Mouse (Mus musculus): Measurements from ENCODE around the gene Ctsd. TPM values are rescaled to one million over a fixed set of nuclear protein-coding genes. Genes with fewer than 3 reads are reported as not detected.

Ctsd gene
- polyA plus RNA-seq, 1 experiment from 2014 or later, result 163 TPM

- H3K36me3 ChIP-seq (replicated peaks; ENCODE audit: control insufficient read depth, insufficient read depth, low read depth, low read length), result no peaks in the 10 kb centered on the region
These were observed 10.2 kb upstream of the Ctsd start for GRCm38 (mm10) chr7:142398052-142398451.

DNA sequence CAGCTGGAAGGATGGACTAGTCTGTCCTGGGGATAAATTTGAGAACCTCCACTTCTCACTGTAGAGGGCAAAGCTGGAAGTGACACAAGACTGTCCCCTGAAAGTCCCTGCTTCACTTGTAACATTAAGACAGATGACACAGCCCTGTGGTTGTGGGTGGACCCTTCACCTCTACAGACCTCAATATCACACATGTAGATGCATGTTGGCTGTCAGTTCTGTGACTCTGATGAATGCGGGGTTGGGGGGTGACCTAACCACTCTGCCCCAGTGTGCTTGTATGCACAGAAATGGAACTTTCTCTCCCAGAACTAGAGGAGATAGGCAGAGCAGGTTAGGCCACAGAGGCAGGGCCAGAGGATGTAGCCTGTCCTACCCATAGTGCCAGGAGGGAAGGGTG is 8.8 kb upstream of the Ctsd start:
- WGBS, result 90% methylated on average over 1 of the region's 1 CpGs
- Histone ChIP-seq H3K4me3 (ENCODE audit: low read depth, low read length) (no peak overlapping the region), H3K4me2 (ENCODE audit: low read depth, low read length) (no peak overlapping the region), H3K27me3 (ENCODE audit: control insufficient read depth, insufficient read depth, low read length) (no peaks in the 10 kb centered on the region), H3K36me3 (replicated peaks; ENCODE audit: control insufficient read depth, insufficient read depth, low read depth, low read length) (no peaks in the 10 kb centered on the region), H3K9me3 (replicated peaks; ENCODE audit: control insufficient read depth, low read length) (no peaks in the 10 kb centered on the region), H3K9ac (replicated peaks; ENCODE audit: low read length) (no peak overlapping the region), H3K4me1 (ENCODE audit: control insufficient read depth, insufficient read depth, low read length) (no peaks in the 10 kb centered on the region), H3K27ac (replicated peaks; ENCODE audit: low read depth, low read length) (no peak overlapping the region)
- ATAC-seq (replicated peaks; ENCODE audit: insufficient number of reproducible peaks, low FRiP score, low TSS enrichment, low read depth) (no peak), DNase-seq (ENCODE audit: low spot score) (no peak)

More at GRCm38 (mm10) chr7:142398052-142398451, 10.2 kb upstream of the Ctsd start:
- H3K4me2 ChIP-seq (ENCODE audit: low read depth, low read length), result no peak overlapping the region
- no peaks in the 10 kb centered on the region for H3K27me3 ChIP-seq (ENCODE audit: control insufficient read depth, insufficient read depth, low read length)
- H3K9me3 ChIP-seq (replicated peaks; ENCODE audit: control insufficient read depth, low read length), result no peaks in the 10 kb centered on the region
- ATAC-seq (replicated peaks; ENCODE audit: insufficient number of reproducible peaks, low FRiP score, low TSS enrichment, low read depth), result no peak
- no peak overlapping the region for H3K4me3 ChIP-seq (ENCODE audit: low read depth, low read length)
- no peaks in the 10 kb centered on the region for H3K4me1 ChIP-seq (ENCODE audit: control insufficient read depth, insufficient read depth, low read length)
- peak; percentile 1 for DNase-seq (ENCODE audit: low spot score)
- H3K27ac ChIP-seq (replicated peaks; ENCODE audit: low read depth, low read length), result no peak overlapping the region
- H3K9ac ChIP-seq (replicated peaks; ENCODE audit: low read length), result no peak overlapping the region
- WGBS, result 49% methylated on average over 2 of the region's 2 CpGs

- DNase-seq (ENCODE audit: low spot score), result no peak
- no peak overlapping the region for H3K4me2 ChIP-seq (ENCODE audit: low read depth, low read length)
- no peak for ATAC-seq (replicated peaks; ENCODE audit: insufficient number of reproducible peaks, low FRiP score, low TSS enrichment, low read depth)
- no peak overlapping the region for H3K4me3 ChIP-seq (ENCODE audit: low read depth, low read length)
- H3K9ac ChIP-seq (replicated peaks; ENCODE audit: low read length), result no peak overlapping the region
- no peaks in the 10 kb centered on the region for H3K9me3 ChIP-seq (replicated peaks; ENCODE audit: control insufficient read depth, low read length)
- WGBS, result 84% methylated on average over 4 of the region's 4 CpGs
- H3K27me3 ChIP-seq (ENCODE audit: control insufficient read depth, insufficient read depth, low read length), result no peaks in the 10 kb centered on the region
- no peaks in the 10 kb centered on the region for H3K36me3 ChIP-seq (replicated peaks; ENCODE audit: control insufficient read depth, insufficient read depth, low read depth, low read length)
- H3K27ac ChIP-seq (replicated peaks; ENCODE audit: low read depth, low read length), result no peak overlapping the region
- no peaks in the 10 kb centered on the region for H3K4me1 ChIP-seq (ENCODE audit: control insufficient read depth, insufficient read depth, low read length)
These were observed 7.6 kb upstream of the Ctsd start for GRCm38 (mm10) chr7:142395472-142395871.

- 73% methylated on average over 6 of the region's 6 CpGs for WGBS
These were observed 6.7 kb upstream of the Ctsd start for GRCm38 (mm10) chr7:142394261-142395190.

DNA sequence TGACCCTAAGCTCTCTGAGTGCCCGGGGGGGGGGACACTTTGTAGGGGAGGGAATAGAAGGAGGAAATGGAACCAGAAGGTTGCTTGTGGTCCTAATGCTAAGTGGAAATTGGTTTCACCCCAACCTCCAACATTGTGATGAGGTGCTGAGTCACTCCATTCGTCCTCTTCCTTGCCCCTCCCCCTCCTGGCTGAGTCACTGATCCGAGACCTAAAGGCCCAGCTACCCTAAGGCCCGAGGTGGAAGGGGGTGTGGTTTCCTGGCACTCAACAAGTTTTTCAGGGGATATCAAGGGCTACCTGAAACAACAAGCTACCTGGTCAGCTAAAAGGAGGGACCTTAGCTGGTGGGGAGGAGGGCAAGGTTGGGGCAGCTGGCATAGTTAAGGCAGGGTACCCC is 5.4 kb upstream of the Ctsd start:
- no peak for ATAC-seq (replicated peaks; ENCODE audit: insufficient number of reproducible peaks, low FRiP score, low TSS enrichment, low read depth)
- no peak overlapping the region for H3K27ac ChIP-seq (replicated peaks; ENCODE audit: low read depth, low read length)

More at GRCm38 (mm10) chr7:142394261-142395190, 6.7 kb upstream of the Ctsd start:
- H3K36me3 ChIP-seq (replicated peaks; ENCODE audit: control insufficient read depth, insufficient read depth, low read depth, low read length), result no peaks in the 10 kb centered on the region
- no peaks in the 10 kb centered on the region for H3K27me3 ChIP-seq (ENCODE audit: control insufficient read depth, insufficient read depth, low read length)
- H3K4me3 ChIP-seq (ENCODE audit: low read depth, low read length), result no peak overlapping the region
- H3K4me2 ChIP-seq (ENCODE audit: low read depth, low read length), result no peak overlapping the region
- DNase-seq (ENCODE audit: low spot score) (no peak), ATAC-seq (replicated peaks; ENCODE audit: insufficient number of reproducible peaks, low FRiP score, low TSS enrichment, low read depth) (no peak)
- no peak overlapping the region for H3K27ac ChIP-seq (replicated peaks; ENCODE audit: low read depth, low read length)
- no peak overlapping the region for H3K9ac ChIP-seq (replicated peaks; ENCODE audit: low read length)
- no peaks in the 10 kb centered on the region for H3K4me1 ChIP-seq (ENCODE audit: control insufficient read depth, insufficient read depth, low read length)
- no peaks in the 10 kb centered on the region for H3K9me3 ChIP-seq (replicated peaks; ENCODE audit: control insufficient read depth, low read length)

DNA sequence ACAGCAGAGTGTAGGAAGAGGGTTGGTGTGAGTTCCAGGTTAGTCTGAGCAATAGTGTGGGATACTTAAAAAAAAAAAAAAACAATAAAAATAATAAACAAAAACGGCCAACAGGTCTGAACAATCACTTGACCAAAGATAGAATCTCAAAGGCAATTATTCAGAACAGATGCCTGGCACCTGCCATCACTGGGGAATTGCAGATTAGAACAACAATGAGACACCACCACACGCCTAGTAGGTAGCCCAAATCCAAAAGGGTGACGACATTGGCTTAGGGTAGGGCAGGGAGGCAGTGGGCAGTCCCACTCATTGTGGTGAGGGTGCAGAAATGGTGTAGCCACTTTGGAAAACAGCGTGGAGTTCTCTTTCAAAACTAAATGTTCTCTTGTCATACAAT is 3.8 kb upstream of the Ctsd start:
- Histone ChIP-seq H3K9ac (replicated peaks; ENCODE audit: low read length) (no peak overlapping the region), H3K27ac (replicated peaks; ENCODE audit: low read depth, low read length) (no peak overlapping the region), H3K4me1 (ENCODE audit: control insufficient read depth, insufficient read depth, low read length) (peaks cover 3% of the 10 kb centered on the region; the same call in 1 of the 2 replicates), H3K4me2 (ENCODE audit: low read depth, low read length) (no peak overlapping the region), H3K27me3 (ENCODE audit: control insufficient read depth, insufficient read depth, low read length) (no peaks in the 10 kb centered on the region), H3K4me3 (ENCODE audit: low read depth, low read length) (no peak overlapping the region), H3K36me3 (replicated peaks; ENCODE audit: control insufficient read depth, insufficient read depth, low read depth, low read length) (no peaks in the 10 kb centered on the region), H3K9me3 (replicated peaks; ENCODE audit: control insufficient read depth, low read length) (no peaks in the 10 kb centered on the region)
- WGBS, result 56% methylated on average over 4 of the region's 4 CpGs
- no peak for DNase-seq (ENCODE audit: low spot score)
- ATAC-seq (replicated peaks; ENCODE audit: insufficient number of reproducible peaks, low FRiP score, low TSS enrichment, low read depth), result no peak

More for the DNA sequence above, 5.4 kb upstream of the Ctsd start:
- no peak overlapping the region for H3K9ac ChIP-seq (replicated peaks; ENCODE audit: low read length)
- 26% methylated on average over 4 of the region's 4 CpGs for WGBS
- H3K4me2 ChIP-seq (ENCODE audit: low read depth, low read length), result no peak overlapping the region
- no peaks in the 10 kb centered on the region for H3K4me1 ChIP-seq (ENCODE audit: control insufficient read depth, insufficient read depth, low read length)
- H3K4me3 ChIP-seq (ENCODE audit: low read depth, low read length), result no peak overlapping the region
- H3K9me3 ChIP-seq (replicated peaks; ENCODE audit: control insufficient read depth, low read length), result no peaks in the 10 kb centered on the region
- no peaks in the 10 kb centered on the region for H3K27me3 ChIP-seq (ENCODE audit: control insufficient read depth, insufficient read depth, low read length)
- no peaks in the 10 kb centered on the region for H3K36me3 ChIP-seq (replicated peaks; ENCODE audit: control insufficient read depth, insufficient read depth, low read depth, low read length)
- peak; percentile 10 for DNase-seq (ENCODE audit: low spot score)

DNA sequence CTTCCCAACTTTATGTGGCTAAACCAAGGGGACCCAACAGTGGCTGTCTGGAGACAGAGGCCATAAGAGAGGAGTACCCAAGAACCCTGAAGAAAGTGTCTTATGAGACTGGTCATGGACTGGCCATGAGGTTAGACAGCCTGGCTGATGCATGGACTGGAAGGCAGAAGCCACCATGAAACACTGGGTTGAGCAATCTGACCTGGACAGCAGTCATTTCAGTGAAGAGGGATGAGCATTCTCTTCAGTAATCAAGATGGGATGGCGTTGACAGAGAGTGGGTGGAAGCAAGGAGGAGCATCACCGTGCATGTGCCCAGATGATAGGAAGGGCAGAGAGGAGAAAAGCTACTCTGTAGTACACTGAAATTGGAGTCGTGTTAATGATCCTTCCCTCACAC is 3.3 kb upstream of the Ctsd start:
- WGBS, result 78% methylated on average over 3 of the region's 3 CpGs
- H3K9ac ChIP-seq (replicated peaks; ENCODE audit: low read length), result no peak overlapping the region
- no peak overlapping the region for H3K4me3 ChIP-seq (ENCODE audit: low read depth, low read length)
- no peak overlapping the region for H3K27ac ChIP-seq (replicated peaks; ENCODE audit: low read depth, low read length)
- no peak for ATAC-seq (replicated peaks; ENCODE audit: insufficient number of reproducible peaks, low FRiP score, low TSS enrichment, low read depth)
- no peaks in the 10 kb centered on the region for H3K27me3 ChIP-seq (ENCODE audit: control insufficient read depth, insufficient read depth, low read length)
- H3K4me2 ChIP-seq (ENCODE audit: low read depth, low read length), result no peak overlapping the region
- H3K4me1 ChIP-seq (ENCODE audit: control insufficient read depth, insufficient read depth, low read length), result peaks cover 3% of the 10 kb centered on the region; the same call in 1 of the 2 replicates
- no peaks in the 10 kb centered on the region for H3K9me3 ChIP-seq (replicated peaks; ENCODE audit: control insufficient read depth, low read length)
- no peak for DNase-seq (ENCODE audit: low spot score)
- H3K36me3 ChIP-seq (replicated peaks; ENCODE audit: control insufficient read depth, insufficient read depth, low read depth, low read length), result no peaks in the 10 kb centered on the region

DNA sequence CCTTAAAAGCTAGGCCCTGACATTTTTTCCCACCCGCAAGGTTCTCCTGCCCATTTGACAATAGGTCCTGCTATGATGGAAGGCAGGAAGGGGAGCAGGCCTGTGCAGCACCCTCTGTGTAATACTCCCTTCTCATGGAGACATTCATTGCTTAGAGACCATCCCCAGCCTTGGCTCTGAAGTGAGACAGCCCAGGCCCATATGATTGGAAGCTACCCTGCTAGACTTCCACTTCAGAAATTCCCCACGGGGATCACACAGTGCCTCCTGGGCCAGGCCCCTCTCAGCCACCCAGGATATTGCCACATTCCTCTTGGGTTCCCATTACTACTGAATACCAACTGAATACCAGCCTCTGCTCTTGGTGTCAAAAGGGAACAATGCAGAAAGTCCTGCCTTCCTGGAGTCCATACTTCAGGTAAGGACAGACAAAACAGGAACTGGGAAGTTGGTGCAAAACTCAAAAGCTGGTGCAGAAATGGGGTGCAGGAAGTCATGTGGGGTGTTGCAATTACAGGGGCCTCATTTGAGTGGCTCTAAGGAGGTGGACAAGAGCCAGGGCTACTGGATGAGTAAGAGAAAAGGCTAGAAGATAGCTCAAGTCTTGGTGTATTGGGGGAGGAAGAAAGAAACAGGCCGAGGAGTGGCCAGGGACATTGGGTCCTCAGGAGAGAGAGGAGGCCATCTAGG is 2.3 kb upstream of the Ctsd start:
- no peaks in the 10 kb centered on the region for H3K9me3 ChIP-seq (replicated peaks; ENCODE audit: control insufficient read depth, low read length)
- peaks cover 3% of the 10 kb centered on the region; the same call in 1 of the 2 replicates for H3K4me1 ChIP-seq (ENCODE audit: control insufficient read depth, insufficient read depth, low read length)
- no peaks in the 10 kb centered on the region for H3K27me3 ChIP-seq (ENCODE audit: control insufficient read depth, insufficient read depth, low read length)
- no peak overlapping the region for H3K9ac ChIP-seq (replicated peaks; ENCODE audit: low read length)
- H3K4me2 ChIP-seq (ENCODE audit: low read depth, low read length), result no peak overlapping the region
- no peaks in the 10 kb centered on the region for H3K36me3 ChIP-seq (replicated peaks; ENCODE audit: control insufficient read depth, insufficient read depth, low read depth, low read length)
- ATAC-seq (replicated peaks; ENCODE audit: insufficient number of reproducible peaks, low FRiP score, low TSS enrichment, low read depth) (no peak), DNase-seq (ENCODE audit: low spot score) (no peak)
- WGBS, result 92% methylated on average over 3 of the region's 3 CpGs
- H3K4me3 ChIP-seq (ENCODE audit: low read depth, low read length), result no peak overlapping the region
- H3K27ac ChIP-seq (replicated peaks; ENCODE audit: low read depth, low read length), result no peak overlapping the region

Measured in embryonic facial prominence, embryonic 11.5 days (tissue).